Mouse (Mus musculus) heart, embryonic 16.5 days (tissue): Measurements from ENCODE around the gene Kpna7. TPM values are rescaled to one million over a fixed set of nuclear protein-coding genes. Genes with fewer than 3 reads are reported as not detected.
"Not testable (repeated sequence)": the region's sequence is repeated elsewhere in the genome, so short reads cannot be mapped to it uniquely, and the experiment has no call there.

Experiments used
- ATAC-seq: fragments of 200-750 bp; cut with Nextera tagmentation; replicated peaks from 2 replicates; pipeline ENCODE4 v1.8.0; 2017; ENCODE audit warnings: moderate number of reproducible peaks; ENCODE audit not compliant: insufficient read depth, low FRiP score; ENCODE audit errors: extremely low read depth
- H3K27ac ChIP-seq: fragments of 300-500 bp; sonication (generic); 2 replicates; pipeline ENCODE4 v1.5.1; 2014; ENCODE audit warnings: mild to moderate bottlenecking, low read length, control low read depth, moderate library complexity
- H3K27me3 ChIP-seq: fragments of 300-500 bp; sonication (generic); 2 replicates; pipeline ENCODE4 v1.6.1; 2014; ENCODE audit warnings: low read length, mixed read lengths; ENCODE audit not compliant: control insufficient read depth, insufficient read depth
- H3K36me3 ChIP-seq: fragments of 300-500 bp; sonication (generic); 2 replicates; pipeline ENCODE4 v1.6.1; 2014; ENCODE audit not compliant: control insufficient read depth, insufficient read depth
- H3K4me1 ChIP-seq: fragments of 300-500 bp; sonication (generic); 2 replicates; pipeline ENCODE4 v1.6.1; 2014; ENCODE audit warnings: low read length, mixed read lengths; ENCODE audit not compliant: control insufficient read depth, insufficient read depth
- H3K4me2 ChIP-seq: fragments of 300-500 bp; sonication (generic); 2 replicates; pipeline ENCODE4 v1.6.1; 2014; ENCODE audit warnings: low read depth, mild to moderate bottlenecking, control low read depth, low read length
- H3K4me3 ChIP-seq: fragments of 300-500 bp; sonication (generic); 2 replicates; pipeline ENCODE4 v1.5.1; 2014; ENCODE audit warnings: mild to moderate bottlenecking, control low read depth, low read length
- H3K9ac ChIP-seq: fragments of 300-500 bp; sonication (generic); 2 replicates; pipeline ENCODE4 v1.6.1; 2014; ENCODE audit warnings: low read length, control low read depth
- H3K9me3 ChIP-seq: fragments of 300-500 bp; sonication (generic); replicated peaks from 2 replicates; pipeline ENCODE4 v1.6.1; 2016; ENCODE audit warnings: low read length; ENCODE audit not compliant: control insufficient read depth
- WGBS: fragments of 180-500 bp; shearing (Covaris S2); extraction: QIAGEN DNeasy Blood & Tissue Kit; methylation state at CpG from one replicate; pipeline ENCODE4 v1.1.7; 2014; 5-methylcytosine and 5-hydroxymethylcytosine counted together
- polyA plus RNA-seq: library from polyadenylated mRNA; unstranded; fragments of >200 nt; fragmentation: Nextera tagmentation; extraction: Ambion mirVana; gene quantifications from 2 replicates; pipeline ENCODE4 v1.2.1, GENCODE M21; 2015

Kpna7 gene
- polyA plus RNA-seq, 1 experiment from 2014 or later = 0.11 TPM

DNA sequence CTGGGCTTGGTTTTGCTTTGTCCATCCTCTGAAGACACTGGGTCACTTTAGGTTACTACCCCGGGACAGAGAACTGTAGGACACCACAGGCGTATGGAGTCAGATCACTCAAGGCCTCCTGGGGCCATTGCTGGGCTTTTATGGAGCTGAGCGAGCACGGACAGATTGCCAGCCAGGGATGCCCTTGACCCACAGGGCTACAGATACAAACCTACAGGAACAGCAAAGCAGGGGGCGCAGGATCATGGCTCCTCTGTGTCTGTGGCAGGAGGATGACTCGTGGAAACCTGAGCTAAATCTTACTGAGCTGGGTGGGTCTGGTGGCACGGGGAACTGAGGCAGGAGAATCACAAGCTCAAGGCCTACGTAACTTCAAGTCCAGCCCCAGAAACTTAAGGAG is 28.7 kb upstream of the Kpna7 start:
- Histone ChIP-seq H3K4me2 (no peak overlapping the region), H3K27me3 (no peaks in the 10 kb centered on the region), H3K9ac (no peak overlapping the region), H3K4me3 (no peak overlapping the region), H3K36me3 (peaks cover 10% of the 10 kb centered on the region), H3K4me1 (peaks cover 8% of the 10 kb centered on the region), H3K9me3 (no peaks in the 10 kb centered on the region), H3K27ac (no peak overlapping the region)
- ATAC-seq = no peak
- 79% methylated on average over 8 of the region's 8 CpGs for WGBS

DNA sequence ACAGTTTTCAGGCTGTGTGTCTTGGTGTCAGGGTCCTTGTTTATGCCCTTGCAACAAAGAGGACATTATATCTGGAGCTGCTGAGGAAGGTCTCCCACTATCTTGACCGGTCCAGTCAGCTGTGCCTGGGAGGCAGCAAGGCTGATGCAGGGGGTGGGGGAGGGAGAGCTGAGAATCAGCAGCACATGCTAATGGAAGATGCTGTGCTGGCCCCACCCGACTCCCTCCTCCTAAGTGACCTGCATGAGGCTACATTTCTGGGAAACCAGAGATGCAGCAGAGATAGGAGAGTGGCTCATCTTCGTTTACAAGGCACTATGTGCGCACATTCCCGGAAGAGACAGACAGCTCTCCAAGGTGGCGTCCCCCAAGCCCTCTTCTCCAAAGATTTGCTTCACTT is 26.6 kb upstream of the Kpna7 start:
- H3K27ac ChIP-seq = no peak overlapping the region
- H3K9me3 ChIP-seq = no peaks in the 10 kb centered on the region
- WGBS = 74% methylated on average over 6 of the region's 6 CpGs
- no peak for ATAC-seq
- 0 out of 2 replicates have a peak, but pooled peaks cover 2% of the 10 kb centered on the region for H3K4me1 ChIP-seq
- H3K27me3 ChIP-seq = no peaks in the 10 kb centered on the region
- H3K4me2 ChIP-seq = no peak overlapping the region
- H3K36me3 ChIP-seq = peaks cover 21% of the 10 kb centered on the region
- H3K4me3 ChIP-seq = no peak overlapping the region
- H3K9ac ChIP-seq = no peak overlapping the region

DNA sequence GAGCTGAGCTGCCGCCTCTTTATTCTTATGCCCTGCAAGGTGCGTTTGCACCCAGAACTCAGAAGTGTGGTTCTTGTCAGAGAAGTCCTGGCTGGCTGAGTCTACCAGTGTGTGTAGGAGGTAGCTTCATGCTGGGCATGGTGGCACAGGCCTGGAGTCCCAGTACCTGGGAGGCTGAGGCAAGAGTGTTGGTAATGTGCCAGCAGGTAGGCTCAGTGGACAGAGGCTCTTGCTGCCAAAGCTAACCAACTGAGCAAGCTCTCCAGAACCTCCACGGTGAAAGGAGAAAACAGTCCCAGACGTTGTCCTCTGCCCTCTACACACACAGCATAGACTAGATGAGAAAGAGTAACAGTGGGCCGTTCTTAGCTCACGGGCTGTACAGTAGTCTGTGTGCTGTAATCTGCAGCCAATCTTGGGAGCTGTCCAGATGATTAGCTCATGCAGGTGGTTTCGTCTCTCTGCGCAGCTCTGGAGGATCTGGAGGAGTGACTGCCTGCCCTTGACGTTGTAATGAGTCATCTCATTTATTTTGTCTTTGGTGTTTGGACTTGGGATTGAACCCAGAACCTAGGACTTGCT is 22.0 kb upstream of the Kpna7 start:
- WGBS = 80% methylated on average over 9 of the region's 9 CpGs
- Histone ChIP-seq H3K4me3 (no peak overlapping the region), H3K36me3 (peaks cover 59% of the 10 kb centered on the region), H3K27me3 (no peaks in the 10 kb centered on the region), H3K9ac (no peak overlapping the region), H3K4me1 (no peaks in the 10 kb centered on the region), H3K27ac (no peak overlapping the region), H3K9me3 (no peaks in the 10 kb centered on the region), H3K4me2 (no peak overlapping the region)
- ATAC-seq = no peak

DNA sequence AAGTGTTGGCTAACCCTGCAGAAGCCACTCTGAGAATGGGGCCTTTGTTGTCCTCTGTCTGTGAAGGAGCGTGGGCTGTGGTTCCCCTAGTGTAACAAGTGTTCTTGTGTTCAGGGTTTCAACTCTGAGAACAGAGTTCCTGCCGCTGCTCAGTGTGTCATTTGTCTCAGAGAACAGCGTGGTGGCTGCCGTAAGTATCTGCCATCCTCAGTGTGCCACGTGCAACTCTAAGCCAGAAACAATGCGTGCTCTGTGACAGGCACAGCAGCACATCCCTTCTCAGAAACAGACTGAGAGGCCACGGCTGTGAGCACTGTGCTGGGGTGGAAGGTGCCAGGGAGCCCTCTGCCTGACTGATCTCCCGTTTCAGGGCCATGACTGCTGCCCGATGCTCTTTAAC is 20.5 kb upstream of the Kpna7 start:
- 82% methylated on average over 9 of the region's 9 CpGs for WGBS
- Histone ChIP-seq H3K9me3 (no peaks in the 10 kb centered on the region), H3K36me3 (peaks cover 67% of the 10 kb centered on the region), H3K27me3 (no peaks in the 10 kb centered on the region), H3K27ac (no peak overlapping the region), H3K4me1 (no peaks in the 10 kb centered on the region), H3K4me3 (no peak overlapping the region), H3K9ac (no peak overlapping the region), H3K4me2 (no peak overlapping the region)
- ATAC-seq = no peak

DNA sequence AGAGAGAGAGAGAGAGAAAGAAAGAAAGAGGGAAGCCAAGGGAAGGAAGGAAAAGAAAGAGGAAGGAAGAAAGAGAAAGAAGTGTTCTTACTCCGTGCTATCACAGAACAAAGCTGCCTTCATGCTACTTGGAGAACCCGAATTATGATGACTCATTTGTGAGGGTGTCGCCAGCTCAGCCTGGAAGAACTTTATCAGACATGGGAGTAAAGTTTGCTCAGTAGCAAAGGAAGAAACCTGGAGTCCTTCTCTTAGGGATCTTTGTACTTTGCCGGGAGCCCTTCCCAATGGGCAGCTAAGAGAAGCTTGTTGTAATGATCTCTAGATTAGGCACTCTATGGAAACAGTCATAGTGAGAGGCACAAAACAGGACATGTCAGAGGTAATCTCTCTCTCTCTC is 18.9 kb upstream of the Kpna7 start:
- 71% methylated on average over 4 of the region's 4 CpGs for WGBS
- Histone ChIP-seq H3K4me2 (no peak overlapping the region), H3K36me3 (peaks cover 70% of the 10 kb centered on the region), H3K4me3 (no peak overlapping the region), H3K27me3 (no peaks in the 10 kb centered on the region), H3K27ac (no peak overlapping the region), H3K9me3 (no peaks in the 10 kb centered on the region), H3K4me1 (no peaks in the 10 kb centered on the region), H3K9ac (no peak overlapping the region)
- no peak for ATAC-seq

DNA sequence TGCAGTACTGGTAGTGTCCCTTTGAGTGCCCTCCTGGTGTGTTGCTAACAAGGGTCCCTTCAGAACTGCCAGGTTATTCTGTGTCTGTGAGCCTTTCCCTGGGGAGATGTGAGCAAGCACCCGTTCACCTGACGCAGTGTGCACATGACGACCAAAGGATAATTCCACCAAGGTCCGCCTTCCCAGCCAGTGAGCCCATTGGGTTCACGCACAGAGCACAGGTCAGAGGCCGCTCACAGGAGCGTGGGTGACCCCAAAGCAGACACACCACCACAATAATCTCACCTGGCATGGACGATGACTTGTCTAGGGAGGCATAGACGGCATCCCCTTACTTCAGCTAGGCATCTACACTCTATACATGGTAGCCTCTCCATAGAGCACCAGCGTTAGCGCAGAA is 17.6 kb upstream of the Kpna7 start:
- H3K9ac ChIP-seq, H3K4me3 ChIP-seq, H3K4me1 ChIP-seq, H3K27ac ChIP-seq, H3K9me3 ChIP-seq, H3K4me2 ChIP-seq, H3K27me3 ChIP-seq, ATAC-seq: not testable (repeated sequence)
- H3K36me3 ChIP-seq = peaks cover 74% of the 10 kb centered on the region
- 97% methylated on average over 11 of the region's 11 CpGs for WGBS

DNA sequence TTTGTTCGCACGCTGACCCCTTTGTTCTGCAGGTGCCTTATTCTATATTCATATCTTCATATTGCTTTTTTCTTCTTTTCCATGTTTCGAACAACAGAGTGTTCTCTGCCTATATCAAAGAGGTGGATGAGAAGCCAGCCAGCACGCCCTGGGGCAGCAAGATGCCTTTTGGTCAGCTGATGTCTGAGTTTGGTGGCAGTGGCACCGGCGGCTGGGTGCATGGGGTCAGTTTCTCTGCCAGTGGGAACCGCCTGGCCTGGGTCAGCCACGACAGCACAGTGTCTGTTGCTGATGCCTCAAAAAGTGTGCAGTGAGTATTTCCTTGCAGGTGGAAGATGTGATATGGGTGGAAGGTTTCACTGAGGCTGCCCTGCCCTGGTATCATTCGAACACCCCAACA is 17.1 kb upstream of the Kpna7 start:
- Histone ChIP-seq H3K4me3 (no peak overlapping the region), H3K9ac (no peak overlapping the region), H3K27me3 (no peaks in the 10 kb centered on the region), H3K27ac (no peak overlapping the region), H3K9me3 (no peaks in the 10 kb centered on the region), H3K4me2 (no peak overlapping the region), H3K4me1 (no peaks in the 10 kb centered on the region), H3K36me3 (peaks cover 77% of the 10 kb centered on the region)
- ATAC-seq = no peak
- WGBS = 96% methylated on average over 9 of the region's 9 CpGs

DNA sequence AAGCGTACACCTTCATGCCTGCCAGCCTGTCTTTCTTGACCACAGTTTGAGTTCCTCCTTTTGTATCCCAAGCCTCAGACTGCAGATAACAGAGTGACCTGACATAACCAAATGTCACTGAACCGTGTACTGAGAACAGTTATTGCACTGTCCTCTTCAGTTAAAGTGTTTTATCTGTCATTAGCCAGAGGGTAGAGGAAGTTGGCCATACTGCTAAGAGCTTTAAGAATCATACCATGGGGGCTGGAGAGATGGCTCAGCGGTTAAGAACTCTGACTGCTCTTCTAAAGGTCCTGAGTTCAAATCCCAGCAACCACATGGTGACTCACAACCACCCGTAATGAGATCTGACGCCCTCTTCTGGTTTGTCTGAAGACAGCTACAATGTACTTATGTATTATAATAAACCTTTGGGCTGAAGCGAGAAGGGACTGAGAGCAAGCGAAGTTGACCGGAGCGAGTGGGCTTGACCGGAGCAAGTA is 14.6 kb upstream of the Kpna7 start:
- no peaks in the 10 kb centered on the region for H3K27me3 ChIP-seq
- peaks cover 59% of the 10 kb centered on the region for H3K36me3 ChIP-seq
- no peaks in the 10 kb centered on the region for H3K4me1 ChIP-seq
- no peak overlapping the region for H3K4me3 ChIP-seq
- no peak overlapping the region for H3K27ac ChIP-seq
- no peaks in the 10 kb centered on the region for H3K9me3 ChIP-seq
- ATAC-seq = no peak
- no peak overlapping the region for H3K9ac ChIP-seq
- 87% methylated on average over 10 of the region's 10 CpGs for WGBS
- no peak overlapping the region for H3K4me2 ChIP-seq

DNA sequence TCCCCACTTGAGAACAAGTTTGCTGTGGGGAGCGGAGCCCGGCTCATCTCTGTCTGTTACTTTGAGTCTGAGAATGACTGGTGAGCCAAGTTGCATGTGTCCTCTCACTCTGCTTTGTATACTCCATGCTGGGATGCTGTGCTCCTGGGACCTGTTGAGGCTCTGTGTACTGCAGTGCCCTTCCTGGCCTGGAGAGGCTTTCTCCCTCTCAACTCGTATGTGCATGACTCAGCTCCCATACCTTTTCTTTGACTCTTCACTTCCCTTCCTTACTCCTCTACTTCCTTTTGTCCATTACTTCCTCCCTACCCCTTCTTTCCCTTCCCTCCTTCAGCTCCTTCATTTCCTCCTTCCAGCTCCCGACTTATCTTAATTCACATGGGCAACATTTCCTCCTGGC is 12.4 kb upstream of the Kpna7 start:
- Histone ChIP-seq H3K27me3 (no peaks in the 10 kb centered on the region), H3K9ac (no peak overlapping the region), H3K36me3 (peaks cover 59% of the 10 kb centered on the region), H3K4me3 (no peak overlapping the region), H3K27ac (no peak overlapping the region), H3K4me2 (no peak overlapping the region), H3K4me1 (no peaks in the 10 kb centered on the region), H3K9me3 (no peaks in the 10 kb centered on the region)
- WGBS = 75% methylated on average over 4 of the region's 4 CpGs
- ATAC-seq = no peak
